Mouse (Mus musculus): Measurements from ENCODE around the gene Gm6351. TPM values are rescaled to one million over a fixed set of nuclear protein-coding genes. Genes with fewer than 3 reads are reported as not detected.
"Not testable (repeated sequence)": the region's sequence is repeated elsewhere in the genome, so short reads cannot be mapped to it uniquely, and the experiment has no call there.

The Gm6351 gene
- not detected in 2 replicates for polyA plus RNA-seq (2015; fragmentation: Nextera tagmentation; extraction: Ambion mirVana)

DNA sequence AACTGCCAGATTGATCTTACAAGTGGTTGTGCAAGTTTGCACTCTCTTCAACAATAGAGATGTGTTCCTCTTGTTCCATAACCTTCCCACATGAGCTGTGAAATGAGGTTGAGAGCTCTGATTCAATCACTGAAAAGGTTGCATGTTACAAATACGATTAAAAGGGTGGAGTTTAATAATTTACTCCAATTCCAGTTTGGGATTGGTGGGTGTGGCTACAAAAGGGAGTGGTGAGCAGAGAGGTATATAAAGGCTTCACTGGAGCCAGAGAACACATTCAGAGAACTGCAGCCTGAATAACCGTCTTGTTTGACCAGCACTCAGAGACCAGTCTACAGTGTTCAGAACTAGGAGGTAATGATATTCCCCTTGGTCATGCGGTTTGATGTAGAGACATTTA lies at the start of gene Gm6351:
TSS of gene Gm6351 (plus strand) at position 301 of the 400 bp plus-strand sequence.
- WGBS (ENCODE audit: insufficient replicate concordance), result no CpG with 5 or more reads among the region's 3 CpGs
- H3K9ac ChIP-seq (replicated peaks); ATAC-seq: not testable (repeated sequence)

DNA sequence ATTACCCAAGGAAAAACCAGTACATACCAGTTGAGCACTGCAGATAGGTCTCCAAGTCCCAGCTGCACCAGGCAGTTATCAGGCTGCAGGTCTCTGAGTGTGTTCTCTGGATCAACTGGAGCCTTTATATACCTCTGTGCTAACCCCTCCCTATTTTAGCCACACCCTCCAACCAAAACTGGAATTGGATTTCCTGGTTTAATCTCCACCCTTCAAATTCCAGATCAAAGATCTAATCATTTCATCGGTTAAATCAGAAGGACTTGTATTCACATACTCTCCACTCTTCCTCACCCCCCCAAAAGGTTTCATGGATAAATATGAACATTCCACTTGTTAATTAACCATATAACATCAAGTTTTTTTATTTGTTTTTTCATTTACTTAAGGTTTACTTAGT lies 5.7 kb upstream of the Gm6351 start, which contains the start of gene BC061212:
TSS of gene BC061212 (minus strand) at position 101 of the 400 bp plus-strand sequence.
- H3K4me3 ChIP-seq (ENCODE audit: low read depth, low read length); H3K36me3 ChIP-seq (replicated peaks; ENCODE audit: insufficient read depth, low read length); DNase-seq; H3K9ac ChIP-seq (replicated peaks); H3K9me3 ChIP-seq (ENCODE audit: low read length); H3K27ac ChIP-seq (ENCODE audit: low read depth); H3K27me3 ChIP-seq (ENCODE audit: insufficient read depth, low read length); H3K4me2 ChIP-seq (ENCODE audit: low read depth, low read length); H3K4me1 ChIP-seq (ENCODE audit: insufficient read depth); ATAC-seq: not testable (repeated sequence)
- no CpG with 5 or more reads among the region's 1 CpGs for WGBS (ENCODE audit: insufficient replicate concordance)

More for the DNA sequence above, at the start of gene Gm6351:
- DNase-seq; H3K4me2 ChIP-seq (ENCODE audit: low read depth, low read length); H3K4me3 ChIP-seq (ENCODE audit: low read depth, low read length); H3K36me3 ChIP-seq (replicated peaks; ENCODE audit: insufficient read depth, low read length); H3K27ac ChIP-seq (ENCODE audit: low read depth); H3K4me1 ChIP-seq (ENCODE audit: insufficient read depth); H3K9me3 ChIP-seq (ENCODE audit: low read length); H3K27me3 ChIP-seq (ENCODE audit: insufficient read depth, low read length): not testable (repeated sequence)

Other genes with a start within 250 kb of the Gm6351 start
- not detected in 2 replicates for gene Gm7792, start 232.6 kb upstream of the Gm6351 start, polyA plus RNA-seq (2015; fragmentation: Nextera tagmentation; extraction: Ambion mirVana)
- gene Gm16429, start 147.3 kb upstream of the Gm6351 start, polyA plus RNA-seq (2015; fragmentation: Nextera tagmentation; extraction: Ambion mirVana), result not detected in 2 replicates
- not detected in 2 replicates for gene BC061212, start 5.8 kb upstream of the Gm6351 start, polyA plus RNA-seq (2015; fragmentation: Nextera tagmentation; extraction: Ambion mirVana)
- gene Gm3106, start 141.6 kb downstream of the Gm6351 start, polyA plus RNA-seq (2015; fragmentation: Nextera tagmentation; extraction: Ambion mirVana), result not detected in 2 replicates
- not detected in 2 replicates for gene A430089I19Rik, start 230.4 kb downstream of the Gm6351 start, polyA plus RNA-seq (2015; fragmentation: Nextera tagmentation; extraction: Ambion mirVana)
- gene Gm6502, start 238.1 kb downstream of the Gm6351 start, polyA plus RNA-seq (2015; fragmentation: Nextera tagmentation; extraction: Ambion mirVana), result not detected in 2 replicates

All from liver, postnatal 0 days (tissue).